Mouse (Mus musculus): ENCODE data around the gene Dll4. TPM values are rescaled to one million over a fixed set of nuclear protein-coding genes. Genes with fewer than 3 reads are reported as not detected.

Gene Dll4
- total and polyA plus RNA-seq, 2 experiments = 3.0 to 4.1 TPM

- Histone ChIP-seq H3K27me3 (ENCODE audit: control insufficient read depth, insufficient read depth, low read length) (no peaks in the 10 kb centered on the region), H3K9ac (ENCODE audit: low read depth, low read length) (no peak overlapping the region), H3K4me3 (ENCODE audit: insufficient read depth, low read depth, low read length) (no peak overlapping the region), H3K36me3 (ENCODE audit: control insufficient read depth, insufficient read depth, low read length) (no peaks in the 10 kb centered on the region), H3K27ac (replicated peaks; ENCODE audit: insufficient read depth, low read depth, low read length) (no peak overlapping the region), H3K4me1 (ENCODE audit: control insufficient read depth, insufficient read depth, low read length) (peaks cover 10% of the 10 kb centered on the region), H3K79me2 (ENCODE audit: control insufficient read depth, insufficient read depth, low read length) (no peaks in the 10 kb centered on the region)
- DNase-seq (ENCODE audit: extremely low read depth, low read depth, low spot score) = no peak
- WGBS = 89% methylated on average over 2 of the region's 2 CpGs
- TF ChIP-seq CTCF (IDR thresholded peaks at IDR 0.05; ENCODE audit: low read depth, low read length) = no peak
- TF ChIP-seq POLR2A (IDR thresholded peaks at IDR 0.05; ENCODE audit: extremely low read depth, insufficient read depth, low read length) = no peak
These were observed 34.2 kb downstream of the Dll4 start for GRCm38 (mm10) chr2:119359721-119360291.

GRCm38 (mm10) chr2:119364969-119365368 lies 39.4 kb downstream of the Dll4 start:
- H3K4me1 ChIP-seq (ENCODE audit: control insufficient read depth, insufficient read depth, low read length) = no peaks in the 10 kb centered on the region
- H3K4me3 ChIP-seq (ENCODE audit: insufficient read depth, low read depth, low read length) = no peak overlapping the region
- no peaks in the 10 kb centered on the region for H3K79me2 ChIP-seq (ENCODE audit: control insufficient read depth, insufficient read depth, low read length)
- H3K27me3 ChIP-seq (ENCODE audit: control insufficient read depth, insufficient read depth, low read length) = no peaks in the 10 kb centered on the region
- no peak overlapping the region for H3K27ac ChIP-seq (replicated peaks; ENCODE audit: insufficient read depth, low read depth, low read length)
- no peak overlapping the region for H3K9ac ChIP-seq (ENCODE audit: low read depth, low read length)
- no peak for DNase-seq (ENCODE audit: extremely low read depth, low read depth, low spot score)
- TF ChIP-seq POLR2A (IDR thresholded peaks at IDR 0.05; ENCODE audit: extremely low read depth, insufficient read depth, low read length) = no peak
- TF ChIP-seq CTCF (IDR thresholded peaks at IDR 0.05; ENCODE audit: low read depth, low read length) = no peak
- WGBS = 83% methylated on average over 3 of the region's 3 CpGs
- 0 out of 2 replicates have a peak, but pooled peaks cover 2% of the 10 kb centered on the region for H3K36me3 ChIP-seq (ENCODE audit: control insufficient read depth, insufficient read depth, low read length)

- 67% methylated on average over 3 of the region's 3 CpGs for WGBS
- Histone ChIP-seq H3K4me3 (ENCODE audit: insufficient read depth, low read depth, low read length) (no peak overlapping the region), H3K36me3 (ENCODE audit: control insufficient read depth, insufficient read depth, low read length) (peaks cover 4% of the 10 kb centered on the region; the same call in 1 of the 2 replicates), H3K27me3 (ENCODE audit: control insufficient read depth, insufficient read depth, low read length) (no peaks in the 10 kb centered on the region), H3K4me1 (ENCODE audit: control insufficient read depth, insufficient read depth, low read length) (peaks cover 1% of the 10 kb centered on the region; the same call in 1 of the 2 replicates), H3K79me2 (ENCODE audit: control insufficient read depth, insufficient read depth, low read length) (no peaks in the 10 kb centered on the region), H3K27ac (replicated peaks; ENCODE audit: insufficient read depth, low read depth, low read length) (no peak overlapping the region), H3K9ac (ENCODE audit: low read depth, low read length) (no peak overlapping the region)
- DNase-seq (ENCODE audit: extremely low read depth, low read depth, low spot score) = no peak
- TF ChIP-seq CTCF (IDR thresholded peaks at IDR 0.05; ENCODE audit: low read depth, low read length) = no peak
- TF ChIP-seq POLR2A (IDR thresholded peaks at IDR 0.05; ENCODE audit: extremely low read depth, insufficient read depth, low read length) = no peak
These were observed 41.8 kb downstream of the Dll4 start for GRCm38 (mm10) chr2:119367346-119367745.

GRCm38 (mm10) chr2:119370116-119370515 lies 44.5 kb downstream of the Dll4 start:
- no peaks in the 10 kb centered on the region for H3K79me2 ChIP-seq (ENCODE audit: control insufficient read depth, insufficient read depth, low read length)
- H3K4me3 ChIP-seq (ENCODE audit: insufficient read depth, low read depth, low read length) = no peak overlapping the region
- peaks cover 1% of the 10 kb centered on the region; the same call in 1 of the 2 replicates for H3K4me1 ChIP-seq (ENCODE audit: control insufficient read depth, insufficient read depth, low read length)
- no peak overlapping the region for H3K27ac ChIP-seq (replicated peaks; ENCODE audit: insufficient read depth, low read depth, low read length)
- 52% methylated on average over 10 of the region's 10 CpGs for WGBS
- peak; percentile 57 for DNase-seq (ENCODE audit: extremely low read depth, low read depth, low spot score)
- H3K9ac ChIP-seq (ENCODE audit: low read depth, low read length) = no peak overlapping the region
- H3K27me3 ChIP-seq (ENCODE audit: control insufficient read depth, insufficient read depth, low read length) = no peaks in the 10 kb centered on the region
- H3K36me3 ChIP-seq (ENCODE audit: control insufficient read depth, insufficient read depth, low read length) = peaks cover 16% of the 10 kb centered on the region; the same call in 1 of the 2 replicates
- TF ChIP-seq CTCF (IDR thresholded peaks at IDR 0.05; ENCODE audit: low read depth, low read length) = no peak
- no peak for TF ChIP-seq POLR2A (IDR thresholded peaks at IDR 0.05; ENCODE audit: extremely low read depth, insufficient read depth, low read length)

- no peaks in the 10 kb centered on the region for H3K27me3 ChIP-seq (ENCODE audit: control insufficient read depth, insufficient read depth, low read length)
- peaks cover 56% of the 10 kb centered on the region for H3K36me3 ChIP-seq (ENCODE audit: control insufficient read depth, insufficient read depth, low read length)
- H3K9ac ChIP-seq (ENCODE audit: low read depth, low read length) = no peak overlapping the region
- H3K4me1 ChIP-seq (ENCODE audit: control insufficient read depth, insufficient read depth, low read length) = no peaks in the 10 kb centered on the region
- H3K79me2 ChIP-seq (ENCODE audit: control insufficient read depth, insufficient read depth, low read length) = no peaks in the 10 kb centered on the region
- no peak for TF ChIP-seq POLR2A (IDR thresholded peaks at IDR 0.05; ENCODE audit: extremely low read depth, insufficient read depth, low read length)
- WGBS = 82% methylated on average over 9 of the region's 9 CpGs
- H3K4me3 ChIP-seq (ENCODE audit: insufficient read depth, low read depth, low read length) = no peak overlapping the region
- H3K27ac ChIP-seq (replicated peaks; ENCODE audit: insufficient read depth, low read depth, low read length) = no peak overlapping the region
- no peak for DNase-seq (ENCODE audit: extremely low read depth, low read depth, low spot score)
These were observed 51.7 kb downstream of the Dll4 start for GRCm38 (mm10) chr2:119377286-119377685.

- TF ChIP-seq CTCF (IDR thresholded peaks at IDR 0.05; ENCODE audit: low read depth, low read length) (no peak), POLR2A (IDR thresholded peaks at IDR 0.05; ENCODE audit: extremely low read depth, insufficient read depth, low read length) (no peak)
- no peaks in the 10 kb centered on the region for H3K27me3 ChIP-seq (ENCODE audit: control insufficient read depth, insufficient read depth, low read length)
- H3K27ac ChIP-seq (replicated peaks; ENCODE audit: insufficient read depth, low read depth, low read length) = no peak overlapping the region
- H3K36me3 ChIP-seq (ENCODE audit: control insufficient read depth, insufficient read depth, low read length) = peaks cover 58% of the 10 kb centered on the region
- no peaks in the 10 kb centered on the region for H3K4me1 ChIP-seq (ENCODE audit: control insufficient read depth, insufficient read depth, low read length)
- WGBS = 73% methylated on average over 3 of the region's 3 CpGs
- H3K4me3 ChIP-seq (ENCODE audit: insufficient read depth, low read depth, low read length) = no peak overlapping the region
- H3K9ac ChIP-seq (ENCODE audit: low read depth, low read length) = no peak overlapping the region
- no peak for DNase-seq (ENCODE audit: extremely low read depth, low read depth, low spot score)
- H3K79me2 ChIP-seq (ENCODE audit: control insufficient read depth, insufficient read depth, low read length) = no peaks in the 10 kb centered on the region
These were observed 52.2 kb downstream of the Dll4 start for GRCm38 (mm10) chr2:119377826-119378225.

Measured in liver, adult 2 months (tissue).